Mouse (Mus musculus) hindlimb bud, embryonic 11.5 days (tissue): ENCODE measurements around the gene Barx1.

ENCODE experiments used
- DNase-seq: peaks from one replicate; pipeline ENCODE4 v3.0.0-alpha.2; 2012; ENCODE audit warnings: low read depth, low spot score; ENCODE audit errors: extremely low spot score

The Barx1 gene

DNA sequence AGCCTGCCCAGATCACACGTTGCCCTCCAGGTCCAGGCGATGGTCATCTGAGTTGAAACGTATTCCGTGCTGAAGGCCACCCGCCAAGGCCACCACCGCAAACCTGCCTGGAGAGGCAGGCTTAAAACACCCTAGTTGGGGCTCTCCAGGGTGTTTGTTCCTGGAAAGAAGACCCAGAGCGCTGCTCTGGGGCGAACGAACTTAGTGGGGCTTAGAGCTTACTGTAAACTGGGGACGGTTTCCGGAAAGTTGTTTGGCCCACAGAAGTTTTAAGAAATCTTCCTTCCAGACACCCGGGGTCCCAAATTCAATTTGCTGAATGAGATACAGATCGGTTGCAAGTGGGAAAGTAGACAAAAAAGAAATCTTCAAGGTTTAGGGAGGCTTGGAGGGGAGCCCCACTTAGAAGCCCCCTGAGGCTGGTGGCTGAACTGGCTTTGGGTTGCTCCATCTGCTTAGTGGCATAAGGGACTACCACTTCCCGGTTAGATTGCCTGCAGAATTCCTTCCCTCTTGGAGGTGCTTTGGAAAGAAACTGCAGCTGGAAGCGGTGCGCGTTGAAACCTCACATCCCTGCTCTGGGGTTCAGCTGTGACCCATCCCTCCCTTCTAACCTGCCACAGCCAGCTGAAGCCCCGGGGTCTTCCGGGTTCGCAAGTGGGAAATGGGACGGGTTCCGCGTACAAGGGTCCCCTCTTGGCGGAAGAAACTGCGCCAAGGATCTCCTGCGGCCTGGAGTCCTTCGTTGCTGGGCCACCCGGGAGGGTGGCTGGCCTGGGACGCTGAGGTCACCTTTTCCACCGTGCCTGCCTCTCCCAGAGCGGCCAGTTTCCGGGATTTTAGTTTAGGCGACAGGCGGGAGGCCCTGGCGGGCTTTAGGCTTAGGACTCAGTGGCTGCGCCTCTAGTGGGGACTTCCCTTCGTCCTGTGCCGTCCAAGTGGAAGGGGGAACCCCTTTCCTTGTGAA lies 3.3 kb upstream of the Barx1 start:
- DNase-seq = no peak

DNA sequence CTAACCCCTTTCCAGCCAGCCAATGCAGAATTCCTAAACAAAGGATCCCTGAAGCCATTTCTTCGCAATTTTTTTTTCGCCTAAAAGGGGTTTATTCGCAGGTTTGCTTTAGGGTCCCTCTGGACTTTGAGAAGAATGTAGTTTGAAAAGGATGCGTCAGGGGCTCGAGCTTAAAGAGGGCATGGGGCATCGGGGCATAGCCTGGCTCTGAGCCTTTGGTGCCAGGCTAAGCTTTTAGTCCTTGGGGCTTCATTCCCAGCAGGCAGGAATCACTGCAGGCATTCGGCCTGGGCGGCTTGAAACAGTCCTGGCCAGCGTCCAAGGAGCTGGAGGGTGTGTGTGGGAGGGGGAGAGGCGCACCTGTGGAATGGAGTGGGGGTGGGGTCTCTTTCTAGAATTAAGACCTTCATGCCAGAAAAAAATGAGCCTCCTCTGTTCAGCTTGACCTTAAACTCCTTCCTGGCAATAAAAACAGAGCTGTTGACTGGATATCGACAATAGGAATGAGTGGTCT lies 2.5 kb upstream of the Barx1 start:
- no peak for DNase-seq

DNA sequence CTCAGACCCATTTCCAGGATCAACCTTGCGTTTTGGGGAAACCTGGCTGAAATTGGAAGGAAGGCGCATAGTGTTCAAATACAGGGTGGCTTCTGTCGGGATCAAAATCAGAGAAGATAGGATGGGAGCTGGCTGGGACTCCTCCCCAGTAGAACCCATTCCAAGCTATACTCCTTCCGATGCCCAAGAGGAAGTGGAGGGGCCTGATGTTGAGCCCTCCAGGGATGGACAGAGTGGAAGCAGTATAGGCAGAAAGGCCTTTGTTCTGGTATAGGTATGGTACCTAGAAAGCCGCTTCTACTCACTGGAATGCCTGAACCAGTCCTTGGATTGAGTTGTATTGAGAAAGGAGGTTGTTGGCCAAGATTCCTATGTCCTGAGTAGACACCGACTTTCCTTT lies 2.1 kb upstream of the Barx1 start:
- DNase-seq = no peak

DNA sequence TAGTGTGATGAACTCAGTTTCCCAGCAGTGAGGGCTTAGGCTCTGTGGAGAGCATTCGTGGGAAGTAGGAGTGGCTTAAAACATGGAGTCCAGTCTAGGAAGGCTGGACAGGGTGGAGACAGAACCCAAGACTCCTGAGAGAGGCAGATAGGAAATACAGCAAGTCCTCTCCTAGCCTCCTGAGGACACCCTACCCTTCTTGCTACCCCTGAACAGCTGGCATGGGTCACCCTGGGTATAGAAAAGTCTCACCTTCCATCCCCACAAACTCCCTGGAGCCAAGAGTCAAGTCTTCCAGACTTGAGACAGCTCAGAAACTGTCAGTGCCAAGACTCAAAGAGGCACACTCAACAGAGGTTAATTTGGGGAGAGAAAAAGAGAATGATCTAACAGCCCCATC lies 1.2 kb upstream of the Barx1 start:
- DNase-seq = no peak

DNA sequence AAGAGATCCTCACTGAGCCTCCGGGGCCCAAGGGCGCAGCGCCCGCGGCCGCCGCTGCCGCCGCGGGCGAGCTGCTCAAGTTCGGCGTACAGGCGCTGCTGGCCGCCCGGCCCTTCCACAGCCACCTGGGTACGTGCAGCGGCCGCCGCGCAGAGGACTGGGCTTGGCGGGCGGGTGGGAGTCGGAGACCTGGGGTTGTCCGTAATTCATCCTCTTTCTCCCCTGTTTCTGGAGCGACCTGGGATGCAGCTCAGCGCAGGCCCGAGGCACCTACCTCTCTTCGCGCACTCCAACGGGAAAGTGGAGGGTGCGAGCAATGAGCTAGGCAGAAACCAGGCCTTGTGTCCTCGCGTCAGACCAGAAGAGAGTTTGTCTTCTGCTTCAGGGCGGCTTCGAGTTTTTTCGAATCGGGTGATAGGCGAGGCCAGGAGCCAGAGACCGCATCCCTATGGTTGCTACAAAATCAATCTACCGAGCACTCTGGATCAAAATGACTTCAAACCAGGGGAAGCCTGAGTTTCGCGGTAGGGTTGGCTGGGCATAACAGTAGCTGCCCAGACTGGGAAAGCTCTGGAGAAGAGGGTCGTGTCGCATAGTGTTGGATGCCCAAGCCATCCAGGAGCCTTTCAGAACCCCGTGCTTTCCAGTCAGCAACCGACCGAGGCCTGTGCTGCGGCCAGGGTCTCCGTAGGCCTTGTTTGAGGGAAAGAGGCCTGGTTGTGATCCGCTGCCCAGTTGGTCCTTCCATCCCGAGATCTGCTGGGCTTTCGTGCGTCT lies 601 bp downstream of the Barx1 start:
- no peak for DNase-seq

DNA sequence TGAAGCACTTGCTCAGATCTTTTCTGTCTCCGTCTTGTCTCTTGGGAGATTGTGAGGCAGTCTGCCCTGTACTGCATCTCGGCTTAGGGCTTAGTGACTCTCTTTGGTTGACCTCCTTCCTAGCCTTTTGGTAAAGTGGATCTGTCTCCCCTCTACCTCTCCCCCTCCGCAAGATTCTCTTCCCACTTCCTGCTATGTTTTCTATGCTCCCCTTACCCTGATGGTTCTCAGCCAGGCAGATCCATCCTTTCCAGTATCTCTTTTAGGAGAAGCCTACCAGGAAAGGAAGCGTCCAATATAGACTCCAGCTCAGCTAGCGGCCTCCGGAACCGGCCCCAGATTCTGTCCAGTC lies 1.2 kb downstream of the Barx1 start:
- no peak for DNase-seq

DNA sequence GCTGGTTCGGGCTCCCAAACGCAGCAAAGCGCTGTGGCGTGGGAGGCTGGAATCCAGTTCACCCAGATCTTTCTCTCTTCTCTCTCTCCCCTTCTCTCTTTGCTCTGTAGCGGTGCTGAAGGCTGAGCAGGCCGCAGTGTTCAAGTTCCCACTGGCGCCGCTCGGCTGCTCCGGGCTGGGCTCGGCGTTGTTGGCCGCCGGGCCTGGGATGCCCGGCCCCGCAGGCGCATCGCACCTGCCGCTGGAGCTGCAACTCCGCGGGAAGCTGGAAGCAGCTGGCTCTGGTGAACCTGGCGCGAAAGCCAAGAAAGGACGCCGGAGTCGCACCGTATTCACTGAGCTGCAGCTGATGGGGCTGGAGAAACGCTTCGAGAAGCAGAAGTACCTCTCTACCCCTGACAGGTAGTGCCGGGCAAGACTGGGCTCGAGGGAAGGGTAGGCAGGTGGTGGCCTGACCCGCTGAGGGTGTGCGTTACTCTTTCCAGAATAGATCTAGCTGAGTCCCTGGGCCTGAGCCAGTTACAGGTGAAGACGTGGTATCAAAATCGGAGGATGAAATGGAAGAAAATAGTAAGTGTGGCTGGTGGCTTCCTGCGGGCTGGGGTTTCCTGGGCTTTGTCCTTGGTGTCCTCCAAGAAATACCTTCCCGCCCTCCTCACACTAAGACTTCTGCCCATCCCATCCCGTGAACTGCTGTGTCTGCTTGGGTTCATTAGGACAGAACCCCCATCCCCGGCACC lies 2.3 kb downstream of the Barx1 start:
- no peak for DNase-seq

DNA sequence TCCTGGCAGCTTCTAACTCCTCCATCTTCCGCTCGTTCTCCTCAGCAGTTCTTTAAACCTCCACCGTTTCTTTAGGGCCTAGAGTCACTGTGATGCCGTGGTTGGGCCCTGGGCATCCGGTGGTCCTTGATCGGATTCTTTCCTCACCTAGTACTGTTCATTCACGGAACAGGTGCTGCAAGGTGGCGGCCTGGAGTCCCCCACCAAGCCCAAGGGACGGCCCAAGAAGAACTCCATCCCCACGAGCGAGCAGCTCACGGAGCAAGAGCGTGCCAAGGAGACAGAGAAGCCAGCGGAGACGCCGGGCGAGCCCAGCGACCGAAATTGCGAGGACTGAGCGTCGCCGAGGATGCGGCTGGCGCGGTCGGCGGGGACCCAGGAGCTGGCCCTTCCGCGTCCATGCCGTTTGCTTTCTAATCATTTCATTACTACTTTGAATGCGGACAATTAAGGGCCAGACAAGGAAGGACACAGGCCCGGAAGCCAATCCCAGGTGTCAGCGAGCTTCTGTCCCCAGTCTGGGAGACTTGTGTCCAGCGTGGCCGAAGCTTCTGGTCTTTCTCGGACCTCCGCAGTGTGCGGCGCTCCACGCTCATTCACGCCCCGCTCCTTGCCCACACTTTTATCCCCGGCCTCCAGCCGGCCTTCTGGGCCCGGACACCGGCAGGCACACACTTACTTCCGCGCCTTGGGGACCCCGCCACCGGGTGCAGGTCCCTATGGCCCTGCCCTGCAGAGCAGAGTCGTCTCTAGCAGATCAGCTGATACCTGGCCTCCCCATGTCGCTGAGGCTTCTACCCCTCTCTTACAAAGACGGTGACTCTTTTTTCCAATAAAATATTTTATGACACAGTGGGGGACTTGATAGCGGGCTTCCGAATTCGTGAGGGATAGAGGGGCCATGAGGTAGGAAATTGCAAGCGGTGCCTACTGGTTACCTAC lies 3.1 kb downstream of the Barx1 start:
- no peak for DNase-seq

DNA sequence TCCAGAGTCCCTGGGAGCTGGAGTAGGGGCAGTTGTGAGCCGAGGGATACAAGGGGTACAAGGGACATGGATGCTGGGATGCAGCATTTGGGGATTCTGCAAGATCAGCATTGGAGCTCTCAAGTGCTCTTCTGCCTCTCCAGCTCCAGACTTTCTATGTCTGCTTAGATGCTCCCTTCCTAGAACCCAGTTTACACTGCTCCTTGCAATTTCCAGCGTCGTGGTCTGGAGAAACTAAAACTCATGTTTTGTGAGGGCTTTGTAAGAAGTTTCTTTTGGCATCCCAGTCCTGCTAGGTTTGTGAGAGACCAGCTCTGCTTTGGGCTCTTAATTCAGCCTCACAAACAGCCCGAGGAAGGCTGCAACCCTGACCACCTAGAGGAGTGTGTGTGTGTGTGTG lies 4.7 kb downstream of the Barx1 start:
- DNase-seq = no peak

DNA sequence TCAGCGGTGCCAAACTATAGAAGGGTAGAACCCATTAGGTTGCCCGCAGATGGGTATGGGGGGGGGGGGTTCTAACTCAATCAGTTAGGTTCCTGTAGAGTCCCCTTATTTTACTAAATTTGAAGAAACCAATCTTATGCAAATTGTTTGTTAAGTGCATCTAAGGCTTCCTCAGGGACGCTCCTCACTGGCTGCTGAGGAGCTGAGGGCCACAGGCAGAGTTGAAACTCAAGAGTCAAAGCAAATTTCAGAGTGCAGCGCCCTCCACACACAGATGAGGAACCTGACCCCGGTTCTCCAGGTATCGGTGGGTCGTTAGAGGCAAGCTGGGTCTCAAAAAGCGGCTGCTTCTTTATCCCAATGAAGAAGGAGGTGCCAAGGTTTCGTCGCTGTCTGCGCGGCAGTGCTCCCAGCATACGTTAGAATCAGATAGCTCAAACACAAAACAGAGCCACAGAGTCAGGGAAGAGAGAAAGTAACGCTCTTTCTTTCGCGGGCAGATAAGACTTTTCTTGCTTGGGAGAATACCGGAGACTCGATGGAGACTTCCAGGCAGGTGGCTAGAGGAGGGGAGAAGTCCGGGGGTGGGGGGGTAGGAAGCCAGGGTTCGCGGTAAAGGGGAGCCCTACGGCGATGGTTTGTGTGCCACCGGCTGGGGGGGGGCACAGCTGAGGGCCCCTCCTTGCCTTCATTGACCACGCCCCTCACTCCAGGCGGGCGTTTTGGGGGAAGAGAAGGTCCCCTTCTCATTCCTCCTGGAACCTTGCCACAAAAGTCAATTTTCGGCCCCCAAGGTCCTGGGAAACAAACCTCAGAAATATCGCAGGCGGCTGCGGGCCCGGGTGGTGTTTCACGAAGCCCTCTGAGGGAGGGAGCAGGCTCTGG lies 5.5 kb downstream of the Barx1 start:
- DNase-seq = no peak

DNA sequence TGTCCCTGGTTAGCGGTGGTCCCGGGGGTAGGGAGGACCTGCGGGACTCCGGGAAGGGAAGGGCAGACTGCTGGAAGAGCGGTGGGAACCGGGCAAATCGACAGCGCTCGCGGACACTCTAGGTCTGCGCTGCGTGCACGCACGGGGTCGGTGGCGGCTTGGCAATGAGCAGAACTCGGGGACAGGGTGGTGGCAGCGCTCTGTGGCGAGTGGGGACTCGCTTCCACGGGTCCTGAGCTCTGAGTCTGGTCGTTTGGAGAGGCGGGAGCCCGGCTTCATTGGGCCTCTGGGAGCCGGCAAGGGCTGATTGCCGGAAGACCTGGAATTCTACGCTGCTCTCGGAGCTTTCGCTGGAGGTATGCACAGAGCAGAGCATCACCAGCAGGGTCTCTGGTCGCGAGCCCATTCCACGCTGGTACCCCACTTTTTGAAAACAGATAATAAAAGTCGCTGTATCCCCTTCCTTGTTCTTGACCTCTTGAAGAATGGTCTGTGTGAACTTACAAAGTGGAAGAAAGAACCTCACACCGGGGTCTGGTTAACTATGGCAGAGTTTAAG lies 6.3 kb downstream of the Barx1 start:
- DNase-seq = no peak

DNA sequence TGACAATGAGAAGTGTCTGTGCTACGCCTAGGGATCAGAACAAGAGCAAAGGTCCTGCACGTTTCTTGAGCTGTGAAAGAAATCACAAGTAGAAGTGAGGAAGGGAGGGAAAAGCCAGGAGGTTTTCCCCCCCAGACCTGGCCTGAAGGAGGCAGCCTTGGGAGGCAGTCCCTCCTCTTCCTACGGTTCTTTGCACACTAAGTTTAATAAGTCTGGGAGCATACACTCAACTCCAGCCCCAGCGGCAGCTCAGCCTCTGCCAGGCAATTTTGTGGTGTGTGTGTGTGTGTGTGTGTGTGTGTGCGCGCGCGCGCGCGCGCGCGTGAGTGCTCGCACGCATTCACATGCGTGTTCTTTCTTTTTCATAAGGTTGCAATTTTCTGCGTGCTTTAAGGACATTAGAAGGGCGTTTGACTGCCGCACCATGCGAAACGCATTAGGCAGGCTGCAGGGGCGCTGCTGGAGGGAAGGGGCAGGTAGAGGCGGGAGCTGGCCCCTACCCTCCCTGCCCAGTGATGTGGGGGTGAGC lies 9.6 kb downstream of the Barx1 start:
- no peak for DNase-seq

DNA sequence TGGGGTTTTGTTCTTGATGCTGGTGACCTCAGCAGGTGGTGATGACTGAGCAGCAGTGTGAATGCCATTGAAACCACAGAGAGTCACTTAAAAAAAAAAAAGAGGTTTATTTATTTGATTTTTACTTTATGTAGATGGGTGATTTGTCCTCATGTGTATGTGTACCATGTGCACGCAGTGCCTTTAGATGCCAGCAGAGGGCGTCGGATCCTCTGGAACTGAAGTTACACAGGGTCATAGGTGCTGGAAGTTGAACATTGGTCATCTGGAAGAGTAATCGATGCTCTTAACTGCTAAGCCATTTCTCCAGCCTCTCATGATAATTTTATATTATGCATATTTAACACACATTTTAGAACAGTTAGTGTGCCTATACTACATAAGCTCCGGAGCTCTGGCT lies 11.8 kb downstream of the Barx1 start:
- DNase-seq = no peak

DNA sequence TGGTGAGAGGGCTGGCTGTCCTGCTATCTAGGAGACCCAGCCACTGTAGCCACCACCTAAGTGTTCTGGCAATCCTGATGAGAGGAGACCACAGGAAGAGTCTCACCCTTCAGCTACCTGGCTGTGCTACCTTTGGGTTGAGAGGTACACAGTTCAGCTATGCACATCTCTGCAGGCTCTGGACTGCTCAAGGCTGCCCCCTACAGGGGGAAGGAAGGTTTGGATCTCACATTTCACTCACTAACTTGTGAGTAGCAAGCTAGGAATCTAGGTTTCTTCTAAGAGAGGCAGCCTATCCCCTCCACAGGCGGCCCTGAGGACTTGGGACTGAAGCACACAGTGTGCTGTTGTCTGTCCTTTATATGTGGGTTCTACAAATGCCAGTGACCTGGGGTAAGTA lies 16.6 kb downstream of the Barx1 start:
- no peak for DNase-seq

DNA sequence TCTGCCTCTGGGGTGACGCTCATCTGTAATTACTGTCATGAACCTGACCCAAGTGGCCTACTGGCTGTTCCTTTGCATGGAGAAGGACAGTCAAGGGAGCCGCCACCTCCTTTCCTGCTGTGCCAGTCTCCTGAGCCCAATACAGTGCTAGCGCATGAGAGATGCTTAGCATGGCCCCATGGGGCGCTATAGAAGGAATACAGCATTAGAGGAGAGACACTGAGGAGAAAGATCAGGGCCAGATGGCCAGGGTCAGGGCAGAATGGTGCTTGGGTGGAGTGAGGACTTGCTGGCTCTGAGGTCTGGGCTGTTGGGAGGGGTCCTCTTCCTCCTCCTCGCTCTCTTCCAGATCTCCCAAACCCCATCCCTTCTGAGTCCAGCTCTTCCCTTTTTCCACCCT lies 23.9 kb downstream of the Barx1 start:
- DNase-seq = no peak

DNA sequence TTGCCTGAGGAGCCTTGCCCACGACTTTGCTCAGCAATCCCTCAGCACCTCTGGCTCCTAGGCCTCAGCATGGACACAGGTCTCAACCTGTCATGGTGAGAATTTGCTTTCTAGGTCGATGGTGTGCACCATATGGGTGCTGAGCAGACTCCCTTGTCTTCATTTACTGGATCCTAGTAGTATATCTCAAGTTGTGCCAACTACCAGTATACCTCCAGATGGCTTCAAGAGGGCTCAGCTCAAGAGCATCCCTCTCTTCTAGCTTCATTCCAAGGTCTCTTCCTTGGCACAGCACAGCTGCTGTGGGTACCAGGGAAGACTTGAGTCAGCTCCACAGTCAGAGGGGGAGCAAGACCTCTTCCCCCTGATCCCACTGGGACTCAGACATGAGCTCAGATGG lies 29.2 kb downstream of the Barx1 start:
- DNase-seq = no peak

DNA sequence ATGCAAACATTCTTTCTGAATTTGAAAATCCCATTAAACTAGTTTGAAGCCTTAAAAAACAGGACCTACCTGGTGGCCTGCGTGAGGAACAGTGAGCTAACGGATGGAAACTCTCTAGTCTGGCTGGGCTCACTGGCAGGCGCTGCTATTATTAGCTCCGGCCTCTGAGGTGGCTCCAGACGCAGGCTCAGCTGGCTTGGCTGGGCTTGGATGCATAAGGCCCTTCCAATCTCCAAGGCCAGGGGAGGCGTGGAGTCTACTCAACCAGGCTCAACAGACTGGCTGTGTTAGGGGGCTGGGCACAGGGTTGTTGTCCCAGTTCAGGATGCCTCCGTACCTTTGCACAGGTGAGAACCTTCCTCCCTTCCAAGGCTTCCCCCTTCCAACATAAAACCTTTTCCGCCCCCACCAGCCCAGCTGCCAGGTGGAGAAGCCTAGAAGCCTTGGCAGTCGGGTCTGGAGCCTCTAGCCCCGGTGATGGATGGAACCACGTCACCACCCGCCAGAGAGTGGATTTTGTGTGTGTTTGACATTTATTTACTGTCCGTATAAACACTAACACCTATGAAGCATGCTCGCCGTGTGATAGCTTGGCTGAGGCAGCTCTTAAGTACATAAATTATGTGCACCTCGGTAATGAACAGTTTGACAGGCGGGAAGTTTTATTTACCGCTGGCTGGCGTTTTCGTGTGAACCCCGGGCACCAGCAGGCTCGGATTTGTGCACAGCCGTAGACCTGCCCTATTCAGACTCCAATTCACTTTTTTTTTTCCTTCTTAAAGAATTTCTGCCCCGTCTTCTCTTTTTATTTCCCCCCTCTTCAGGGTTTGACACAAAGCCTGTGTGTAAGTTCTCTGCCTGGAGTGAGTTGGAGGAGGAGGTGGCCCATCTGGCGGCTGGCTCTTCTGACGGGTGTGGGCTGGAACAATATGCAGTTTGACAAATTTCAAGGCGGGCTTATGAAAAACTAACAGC lies 31.6 kb downstream of the Barx1 start:
- DNase-seq = no peak
